Mouse (Mus musculus): ENCODE data around the gene Gmds. TPM values are rescaled to one million over a fixed set of nuclear protein-coding genes. Genes with fewer than 3 reads are reported as not detected.
A peak's percentile ranks its signal among the peaks of the same experiment; 100 is the strongest.

Gmds gene
- total RNA-seq, 2 experiments from 2014 or later = 1.5 to 2.1 TPM

- no peak for DNase-seq (ENCODE audit: low spot score)
Measured at GRCm38 (mm10) chr13:32034799-32035448, 303.6 kb downstream of the Gmds start.

GRCm38 (mm10) chr13:32034139-32034538, 304.4 kb downstream of the Gmds start:
- no peak for DNase-seq (ENCODE audit: low spot score)

- no peak for DNase-seq (ENCODE audit: low spot score)
Measured at GRCm38 (mm10) chr13:32026226-32026975, 312.1 kb downstream of the Gmds start.

- DNase-seq (ENCODE audit: low spot score) = no peak
Measured at GRCm38 (mm10) chr13:32024822-32025221, 313.7 kb downstream of the Gmds start.

GRCm38 (mm10) chr13:32020455-32021249, 317.9 kb downstream of the Gmds start:
- DNase-seq (ENCODE audit: low spot score) = no peak

GRCm38 (mm10) chr13:32019256-32019620, 319.3 kb downstream of the Gmds start:
- no peak for DNase-seq (ENCODE audit: low spot score)

- peak; percentile 18 for DNase-seq (ENCODE audit: low spot score)
Measured at GRCm38 (mm10) chr13:32018518-32019255, 319.9 kb downstream of the Gmds start.

- DNase-seq (ENCODE audit: low spot score) = no peak
Measured at GRCm38 (mm10) chr13:32008802-32009201, 329.7 kb downstream of the Gmds start.

- DNase-seq (ENCODE audit: low spot score) = no peak
Measured at GRCm38 (mm10) chr13:32008116-32008641, 330.4 kb downstream of the Gmds start.

- DNase-seq (ENCODE audit: low spot score) = no peak
Measured at GRCm38 (mm10) chr13:31993391-31993790, 345.1 kb downstream of the Gmds start.

GRCm38 (mm10) chr13:31992409-31993201, 345.9 kb downstream of the Gmds start:
- DNase-seq (ENCODE audit: low spot score) = peak; percentile 2

GRCm38 (mm10) chr13:31981198-31981597, 357.3 kb downstream of the Gmds start:
- no peak for DNase-seq (ENCODE audit: low spot score)

- DNase-seq (ENCODE audit: low spot score) = no peak
Measured at GRCm38 (mm10) chr13:31978126-31978525, 360.4 kb downstream of the Gmds start.

- DNase-seq (ENCODE audit: low spot score) = no peak
Measured at GRCm38 (mm10) chr13:31974751-31975479, 363.6 kb downstream of the Gmds start.

GRCm38 (mm10) chr13:31971040-31971501, 367.5 kb downstream of the Gmds start:
- DNase-seq (ENCODE audit: low spot score) = no peak

GRCm38 (mm10) chr13:31968272-31968671, 370.3 kb downstream of the Gmds start:
- no peak for DNase-seq (ENCODE audit: low spot score)

GRCm38 (mm10) chr13:31966931-31967532, 371.5 kb downstream of the Gmds start:
- DNase-seq (ENCODE audit: low spot score) = no peak

- peak; percentile 9 for DNase-seq (ENCODE audit: low spot score)
Measured at GRCm38 (mm10) chr13:31960514-31960913, 378.0 kb downstream of the Gmds start.
